Comparison of ENCODE assay signal across 8 mouse cellular contexts in genomic region chr15:64023770-64024719, GRCm38 (mm10). TPM values are rescaled to one million over a fixed set of nuclear protein-coding genes. Genes with fewer than 3 reads are reported as not detected.
DNase-seq lines count a peak whose midpoint lies in the region; ATAC-seq lines count a peak whose summit lies in the region.

No protein-coding gene starts in this region.

- H3K9ac ChIP-seq in heart, embryonic 15.5 days: no peak overlapping the region
- H3K9ac ChIP-seq in limb, embryonic 13.5 days: no peak overlapping the region

- H3K9me3 ChIP-seq in heart, embryonic 15.5 days (replicated peaks): no peaks in the 10 kb centered on the region
- H3K9me3 ChIP-seq in limb, embryonic 13.5 days: no peaks in the 10 kb centered on the region

- H3K4me2 ChIP-seq in heart, embryonic 15.5 days: peak overlapping the region; percentile 45; the same call in 1 of the 2 replicates
- H3K4me2 ChIP-seq in limb, embryonic 13.5 days (replicated peaks): peak overlapping the region; percentile 23; the same call in 1 of the 2 replicates

- peak overlapping the region; percentile 31 for H3K4me3 ChIP-seq in brown adipose tissue, adult 24 weeks (ENCODE audit: insufficient read depth, low read depth, low read length)
- H3K4me3 ChIP-seq in heart, embryonic 15.5 days: peak overlapping the region; percentile 26
- H3K4me3 ChIP-seq in limb, embryonic 13.5 days: no peak overlapping the region

- DNase-seq in frontal cortex, postnatal 14 days (ENCODE audit: low spot score in 2 of 2): no peak
- DNase-seq in layer of hippocampus, postnatal 10 days (ENCODE audit: low spot score in 2 of 2): no peak
- no peak for DNase-seq in ovary, postnatal 10 days (ENCODE audit: low spot score)

- H3K27me3 ChIP-seq in heart, embryonic 15.5 days: no peaks in the 10 kb centered on the region
- H3K27me3 ChIP-seq in limb, embryonic 13.5 days: no peaks in the 10 kb centered on the region

- WGBS in heart, embryonic 15.5 days: 35% methylated on average over 13 of the region's 13 CpGs
- WGBS in limb, embryonic 13.5 days: 44% methylated on average over 13 of the region's 13 CpGs

- peak; percentile 82 for ATAC-seq in CD4-positive, CD25-positive, alpha-beta regulatory T cell, adult 4 months
- ATAC-seq in heart, embryonic 15.5 days (replicated peaks; ENCODE audit: insufficient number of reproducible peaks, insufficient read depth, low FRiP score, low read depth): no peak; the same call in 1 of the 2 replicates
- peak; percentile 24; the same call in 1 of the 2 replicates for ATAC-seq in limb, embryonic 13.5 days (ENCODE audit: low FRiP score, low read depth)
- ATAC-seq in monocyte, adult 5-6 weeks (replicated peaks; ENCODE audit: insufficient number of reproducible peaks, low FRiP score, low TSS enrichment, poor library complexity, severe bottlenecking): peak; percentile 54

- H3K36me3 ChIP-seq in heart, embryonic 15.5 days: no peaks in the 10 kb centered on the region
- no peaks in the 10 kb centered on the region for H3K36me3 ChIP-seq in limb, embryonic 13.5 days

- H3K27ac ChIP-seq in brown adipose tissue, adult 24 weeks (replicated peaks; ENCODE audit: low read depth, low read length): peak overlapping the region; percentile 49; the same call in 1 of the 2 replicates
- peak overlapping the region; percentile 71 for H3K27ac ChIP-seq in heart, embryonic 15.5 days
- H3K27ac ChIP-seq in limb, embryonic 13.5 days: peak overlapping the region; percentile 16; the same call in 1 of the 2 replicates

- no peaks in the 10 kb centered on the region for H3K4me1 ChIP-seq in brown adipose tissue, adult 24 weeks (ENCODE audit: control insufficient read depth, insufficient read depth, insufficient read length, low read length)
- H3K4me1 ChIP-seq in heart, embryonic 15.5 days (replicated peaks): peaks cover 19% of the 10 kb centered on the region
- H3K4me1 ChIP-seq in limb, embryonic 13.5 days: peaks cover 17% of the 10 kb centered on the region

RNA-seq across cellular contexts. Expression of gene Fam49b, which starts 36.2 kb away (rescaled TPM):
- 10 to 100 TPM; 96.4 to 96.5 TPM for polyA plus RNA-seq in CD4-positive, CD25-positive, alpha-beta regulatory T cell, adult 4 months (2017; shearing (Covaris generic))
- polyA plus RNA-seq in brown adipose tissue, adult 24 weeks (2012; ENCODE audit: insufficient read depth, insufficient read length, missing spikeins): 29.7 and 30.2 TPM in 2 replicates
- 44.2 and 51.9 TPM in 2 replicates for polyA plus RNA-seq in heart, embryonic 15.5 days (2015; fragmentation: Nextera tagmentation; extraction: Ambion mirVana)
- 59.0 and 60.1 TPM in 2 replicates for polyA plus RNA-seq in limb, embryonic 13.5 days (2015; fragmentation: Nextera tagmentation; extraction: Ambion mirVana)
- 420 to 436 TPM (median 435 TPM) in 3 replicates for total RNA-seq in monocyte, adult 5-6 weeks (2017)
- total RNA-seq in layer of hippocampus, postnatal 10 days (2021): 100 to 1,000 TPM; 186 to 187 TPM

Comparison
In these comparisons a context has a peak if more than half of its experiments do, and no peak if none do; other contexts are left out.
1. H3K27ac ChIP-seq: peak in every context shown above with its lines; median percentile 71 in heart, embryonic 15.5 days; 49 in brown adipose tissue, adult 24 weeks; 16 in limb, embryonic 13.5 days.